ENCODE assay signal across 28 mouse cellular contexts in genomic region chr2:3165037-3165600, GRCm38 (mm10). TPM values are rescaled to one million over a fixed set of nuclear protein-coding genes. Genes with fewer than 3 reads are reported as not detected.
DNase-seq lines count a peak whose midpoint lies in the region; ATAC-seq and TF ChIP-seq lines count a peak whose summit lies in the region.
"Had no signal": no experiment of that assay in that cellular context is flagged by ENCODE, and none has a peak within 500 bp of the region (broad histone marks: within the 10 kb centered on the region; RNA-seq: fewer than 3 reads in every experiment).

No protein-coding gene starts in this region.

- H3K27ac ChIP-seq in gastrocnemius, adult 2 months = peak overlapping the region; percentile 55
- H3K27ac ChIP-seq in lung, embryonic 15.5 days = peak overlapping the region; percentile 55
- H3K27ac ChIP-seq in limb, embryonic 13.5 days = peak overlapping the region; percentile 48; the same call in 1 of the 2 replicates
- H3K27ac ChIP-seq: embryonic facial prominence, embryonic 12.5 days; hindbrain, embryonic 10.5 days; hindbrain, embryonic 15.5 days; liver, embryonic 14.5 days; midbrain, embryonic 10.5 days; midbrain, embryonic 15.5 days; neural tube, embryonic 15.5 days had no signal

- intact Hi-C loops in gastrocnemius, adult 2 months (cut with DNase I) = no loop called here
- intact Hi-C loops in heart, postnatal 36 days (cut with DNase I) = no loop called here

- TF ChIP-seq CTCF in gastrocnemius, adult 2 months (IDR thresholded peaks at IDR 0.05) = no peak

- H3K9me3 ChIP-seq in lung, embryonic 15.5 days = no peaks in the 10 kb centered on the region
- H3K9me3 ChIP-seq in limb, embryonic 13.5 days = no peaks in the 10 kb centered on the region
- H3K9me3 ChIP-seq: embryonic facial prominence, embryonic 12.5 days; G1E; hindbrain, embryonic 10.5 days; hindbrain, embryonic 15.5 days; midbrain, embryonic 10.5 days; midbrain, embryonic 15.5 days; neural tube, embryonic 15.5 days had no signal

- no peak for ATAC-seq in lung, embryonic 15.5 days (ENCODE audit: borderline replicate concordance, extremely low read depth, low FRiP score, low TSS enrichment)
- ATAC-seq in limb, embryonic 13.5 days (ENCODE audit: low FRiP score, low read depth) = no peak
- ATAC-seq: forebrain, embryonic 14.5 days; inflammation-experienced regulatory T-cells, adult 6 months; midbrain, embryonic 15.5 days had no signal

- no peak overlapping the region for H3K4me2 ChIP-seq in lung, embryonic 15.5 days
- H3K4me2 ChIP-seq in limb, embryonic 13.5 days (replicated peaks) = no peak overlapping the region
- H3K4me2 ChIP-seq: embryonic facial prominence, embryonic 12.5 days; hindbrain, embryonic 15.5 days; lung, embryonic 14.5 days; midbrain, embryonic 15.5 days; neural tube, embryonic 15.5 days had no signal

- peaks cover 27% of the 10 kb centered on the region; the same call in 1 of the 2 replicates for H3K4me1 ChIP-seq in lung, embryonic 15.5 days
- H3K4me1 ChIP-seq in limb, embryonic 13.5 days = peaks cover 40% of the 10 kb centered on the region
- H3K4me1 ChIP-seq: embryonic facial prominence, embryonic 12.5 days had no signal

- DNase-seq in gastrocnemius, adult 2 months = no peak
- no peak for DNase-seq in gastrocnemius, postnatal 10 days
- DNase-seq in heart, adult 9 months (ENCODE audit: low spot score in 2 of 2) = peak; percentile 33 to 52
- no peak for DNase-seq in heart, postnatal 36 days
- no peak for DNase-seq in lung, postnatal 25 days (ENCODE audit: low spot score)
- DNase-seq: adrenal gland, adult 8-10 months; cerebellum, adult 9-10 months; embryo, embryonic 11 days; gastrocnemius, postnatal 14 days; kidney, adult 11 months; kidney, postnatal 25 days; liver; retina, postnatal 1 day; right cerebral cortex, postnatal 14 days; thymus, postnatal 4 days had no signal

- no peak overlapping the region for H3K9ac ChIP-seq in lung, embryonic 15.5 days
- no peak overlapping the region for H3K9ac ChIP-seq in limb, embryonic 13.5 days
- H3K9ac ChIP-seq: embryonic facial prominence, embryonic 12.5 days; hindbrain, embryonic 15.5 days; liver, embryonic 14.5 days; lung, embryonic 14.5 days; midbrain, embryonic 15.5 days; neural tube, embryonic 15.5 days had no signal

- H3K36me3 ChIP-seq in lung, embryonic 15.5 days = no peaks in the 10 kb centered on the region
- H3K36me3 ChIP-seq in limb, embryonic 13.5 days = no peaks in the 10 kb centered on the region
- H3K36me3 ChIP-seq: embryonic facial prominence, embryonic 12.5 days; G1E; hindbrain, embryonic 10.5 days; hindbrain, embryonic 15.5 days; midbrain, embryonic 10.5 days; midbrain, embryonic 15.5 days; neural tube, embryonic 15.5 days had no signal

- 74% methylated on average over 8 of the region's 8 CpGs for WGBS in lung, embryonic 15.5 days
- WGBS in limb, embryonic 13.5 days = 24% methylated on average over 8 of the region's 8 CpGs

- H3K4me3 ChIP-seq in gastrocnemius, adult 2 months = no peak overlapping the region
- H3K4me3 ChIP-seq in lung, embryonic 15.5 days = no peak overlapping the region
- H3K4me3 ChIP-seq in limb, embryonic 13.5 days = no peak overlapping the region
- H3K4me3 ChIP-seq: embryonic facial prominence, embryonic 12.5 days; hindbrain, embryonic 10.5 days; hindbrain, embryonic 15.5 days; midbrain, embryonic 10.5 days; midbrain, embryonic 15.5 days; neural tube, embryonic 15.5 days had no signal

- no peaks in the 10 kb centered on the region for H3K27me3 ChIP-seq in lung, embryonic 15.5 days
- H3K27me3 ChIP-seq in limb, embryonic 13.5 days = no peaks in the 10 kb centered on the region
- H3K27me3 ChIP-seq: embryonic facial prominence, embryonic 12.5 days; hindbrain, embryonic 15.5 days; midbrain, embryonic 15.5 days; neural tube, embryonic 15.5 days had no signal

RNA-seq across cellular contexts. Expression of gene Fam171a1, which starts 51.1 kb away (rescaled TPM):
- 1 to 10 TPM; 2.5 to 3.9 TPM for total RNA-seq in gastrocnemius, adult 2 months (2021)
- total RNA-seq in gastrocnemius, postnatal 10 days (2021) = 10 to 100 TPM; 11.1 to 14.6 TPM
- total RNA-seq in heart, postnatal 36 days (2021) = 10 to 100 TPM; 15.4 to 17.9 TPM
- polyA plus RNA-seq in lung, embryonic 15.5 days (2015; fragmentation: Nextera tagmentation; extraction: Ambion mirVana) = 51.7 and 56.2 TPM in 2 replicates
- 33.7 and 35.6 TPM in 2 replicates for polyA plus RNA-seq in limb, embryonic 13.5 days (2015; fragmentation: Nextera tagmentation; extraction: Ambion mirVana)
- polyA plus RNA-seq: G1E; inflammation-experienced regulatory T-cells, adult 6 months had no signal

Comparison
In these comparisons a context has a peak if more than half of its experiments do, and no peak if none do; other contexts are left out.
1. DNase-seq: peak in heart, adult 9 months (2 of 2); none in gastrocnemius, adult 2 months (single experiment), gastrocnemius, postnatal 10 days (single experiment), heart, postnatal 36 days (0 of 2) and lung, postnatal 25 days (single experiment).
2. Peak in every context shown above with its lines, with median percentiles within 50 percentile points of each other: H3K27ac ChIP-seq.